Mouse (Mus musculus): ENCODE data around the gene Cacna2d4. TPM values are rescaled to one million over a fixed set of nuclear protein-coding genes. Genes with fewer than 3 reads are reported as not detected.

Gene Cacna2d4
- polyA plus RNA-seq, 1 experiment: 4.5 TPM

GRCm38 (mm10) chr6:119333831-119334230 is 97.5 kb downstream of the Cacna2d4 start:
- TF ChIP-seq POLR2A (IDR thresholded peaks at IDR 0.05; ENCODE audit: low read depth, low read length) (no peak), CTCF (IDR thresholded peaks at IDR 0.05; ENCODE audit: extremely low read depth, insufficient read depth, insufficient read length, insufficient replicate concordance) (no peak)
- DNase-seq (ENCODE audit: low read depth in 1 of 2, low spot score in 2 of 2): no peak
- WGBS: 78% methylated on average over 3 of the region's 3 CpGs
- H3K4me3 ChIP-seq (ENCODE audit: extremely low read depth, insufficient read depth, insufficient read length): no peak overlapping the region
- no peak overlapping the region for H3K27ac ChIP-seq (ENCODE audit: insufficient read depth, low read length)
- peaks cover 2% of the 10 kb centered on the region; the same call in 1 of the 2 replicates for H3K27me3 ChIP-seq (ENCODE audit: control insufficient read depth, insufficient read depth, low read length)
- peaks cover 17% of the 10 kb centered on the region; the same call in 1 of the 2 replicates for H3K4me1 ChIP-seq (ENCODE audit: control insufficient read depth, insufficient read depth, insufficient read length)
- H3K36me3 ChIP-seq (ENCODE audit: control insufficient read depth, insufficient read depth, low read length): no peaks in the 10 kb centered on the region

- 15% methylated on average over 7 of the region's 7 CpGs for WGBS
- Histone ChIP-seq H3K4me1 (ENCODE audit: control insufficient read depth, insufficient read depth, insufficient read length) (peaks cover 17% of the 10 kb centered on the region; the same call in 1 of the 2 replicates), H3K27me3 (ENCODE audit: control insufficient read depth, insufficient read depth, low read length) (no peaks in the 10 kb centered on the region), H3K36me3 (ENCODE audit: control insufficient read depth, insufficient read depth, low read length) (no peaks in the 10 kb centered on the region), H3K27ac (ENCODE audit: insufficient read depth, low read length) (peak overlapping the region; percentile 60), H3K4me3 (ENCODE audit: extremely low read depth, insufficient read depth, insufficient read length) (peak overlapping the region; percentile 41; the same call in 1 of the 2 replicates)
- TF ChIP-seq POLR2A (IDR thresholded peaks at IDR 0.05; ENCODE audit: low read depth, low read length) (peak; percentile 20; the same call in 1 of the 2 replicates), CTCF (IDR thresholded peaks at IDR 0.05; ENCODE audit: extremely low read depth, insufficient read depth, insufficient read length, insufficient replicate concordance) (no peak)
- peak in 1 of 2 experiments; percentile 27 for DNase-seq (ENCODE audit: low read depth in 1 of 2, low spot score in 2 of 2)
Observed at GRCm38 (mm10) chr6:119336124-119336523, 99.8 kb downstream of the Cacna2d4 start.

DNA sequence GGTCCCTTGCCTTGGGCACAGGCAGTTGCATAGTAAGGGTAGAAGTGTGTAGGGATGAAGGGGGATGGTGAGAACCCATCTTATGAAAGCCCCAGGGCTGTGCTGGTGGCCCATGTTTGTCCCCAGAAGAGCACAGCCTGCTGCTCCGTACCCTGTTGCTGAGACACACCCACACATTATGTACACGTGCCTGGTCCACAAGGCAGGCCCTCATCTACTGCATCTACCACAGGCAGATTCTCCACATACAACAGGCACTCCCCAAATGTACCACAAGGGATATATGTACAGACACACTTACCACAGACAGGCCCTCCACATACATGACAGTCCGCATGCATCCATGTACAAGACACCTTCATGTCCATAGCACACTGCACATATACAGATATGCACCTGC is 101.0 kb downstream of the Cacna2d4 start:
- H3K4me3 ChIP-seq (ENCODE audit: extremely low read depth, insufficient read depth, insufficient read length): no peak overlapping the region
- WGBS: 66% methylated on average over 3 of the region's 3 CpGs
- H3K36me3 ChIP-seq (ENCODE audit: control insufficient read depth, insufficient read depth, low read length): no peaks in the 10 kb centered on the region
- no peak for DNase-seq (ENCODE audit: low read depth in 1 of 2, low spot score in 2 of 2)
- no peak overlapping the region for H3K27ac ChIP-seq (ENCODE audit: insufficient read depth, low read length)
- TF ChIP-seq POLR2A (IDR thresholded peaks at IDR 0.05; ENCODE audit: low read depth, low read length): no peak
- no peak for TF ChIP-seq CTCF (IDR thresholded peaks at IDR 0.05; ENCODE audit: extremely low read depth, insufficient read depth, insufficient read length, insufficient replicate concordance)
- H3K27me3 ChIP-seq (ENCODE audit: control insufficient read depth, insufficient read depth, low read length): no peaks in the 10 kb centered on the region
- peaks cover 17% of the 10 kb centered on the region; the same call in 1 of the 2 replicates for H3K4me1 ChIP-seq (ENCODE audit: control insufficient read depth, insufficient read depth, insufficient read length)

DNA sequence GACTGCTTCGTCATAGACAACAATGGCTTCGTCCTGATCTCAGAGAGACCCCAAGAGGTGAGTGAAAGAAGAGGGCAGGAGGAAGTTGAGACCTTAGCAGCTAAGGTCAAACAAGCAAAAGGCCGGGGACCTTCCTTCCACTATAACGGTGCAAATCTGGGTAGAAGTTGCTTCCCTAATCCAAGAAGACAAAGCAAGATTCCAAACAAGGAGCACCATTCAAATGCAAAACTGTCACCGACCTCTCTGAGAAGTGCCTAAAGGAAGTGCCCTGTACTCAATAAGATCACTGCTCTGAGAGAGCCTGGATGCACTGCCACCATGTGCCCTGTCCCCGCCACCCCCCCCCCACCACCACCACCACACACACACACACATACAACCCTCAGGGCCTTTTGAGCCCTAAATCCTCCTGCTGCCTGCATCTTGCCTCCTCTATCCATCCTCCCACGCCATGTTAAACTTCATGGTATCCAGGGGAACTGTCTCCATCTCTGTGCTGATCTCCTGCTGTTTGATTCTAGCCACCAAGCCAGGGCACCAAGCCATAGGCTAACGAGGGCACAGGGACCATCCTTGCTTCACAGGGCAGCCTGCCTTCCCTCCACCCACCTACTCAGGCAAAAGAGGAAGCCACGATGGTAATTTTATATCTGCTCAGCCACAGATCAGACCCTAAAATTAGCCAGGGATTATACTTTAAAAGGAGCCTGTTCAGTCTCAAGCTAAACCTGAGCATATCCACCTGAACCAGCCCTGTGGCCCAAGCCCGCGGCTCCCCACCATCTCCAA is 102.0 kb downstream of the Cacna2d4 start:
- H3K4me3 ChIP-seq (ENCODE audit: extremely low read depth, insufficient read depth, insufficient read length): no peak overlapping the region
- H3K36me3 ChIP-seq (ENCODE audit: control insufficient read depth, insufficient read depth, low read length): no peaks in the 10 kb centered on the region
- DNase-seq (ENCODE audit: low read depth in 1 of 2, low spot score in 2 of 2): no peak
- no peaks in the 10 kb centered on the region for H3K27me3 ChIP-seq (ENCODE audit: control insufficient read depth, insufficient read depth, low read length)
- TF ChIP-seq CTCF (IDR thresholded peaks at IDR 0.05; ENCODE audit: extremely low read depth, insufficient read depth, insufficient read length, insufficient replicate concordance) (no peak), POLR2A (IDR thresholded peaks at IDR 0.05; ENCODE audit: low read depth, low read length) (no peak)
- H3K27ac ChIP-seq (ENCODE audit: insufficient read depth, low read length): no peak overlapping the region
- peaks cover 17% of the 10 kb centered on the region; the same call in 1 of the 2 replicates for H3K4me1 ChIP-seq (ENCODE audit: control insufficient read depth, insufficient read depth, insufficient read length)
- WGBS: 42% methylated on average over 11 of the region's 11 CpGs

GRCm38 (mm10) chr6:119341409-119341808 is 105.1 kb downstream of the Cacna2d4 start:
- Histone ChIP-seq H3K27me3 (ENCODE audit: control insufficient read depth, insufficient read depth, low read length) (no peaks in the 10 kb centered on the region), H3K4me1 (ENCODE audit: control insufficient read depth, insufficient read depth, insufficient read length) (peaks cover 14% of the 10 kb centered on the region; the same call in 1 of the 2 replicates), H3K27ac (ENCODE audit: insufficient read depth, low read length) (no peak overlapping the region), H3K4me3 (ENCODE audit: extremely low read depth, insufficient read depth, insufficient read length) (no peak overlapping the region), H3K36me3 (ENCODE audit: control insufficient read depth, insufficient read depth, low read length) (no peaks in the 10 kb centered on the region)
- DNase-seq (ENCODE audit: low read depth in 1 of 2, low spot score in 2 of 2): no peak
- no peak for TF ChIP-seq POLR2A (IDR thresholded peaks at IDR 0.05; ENCODE audit: low read depth, low read length)
- TF ChIP-seq CTCF (IDR thresholded peaks at IDR 0.05; ENCODE audit: extremely low read depth, insufficient read depth, insufficient read length, insufficient replicate concordance): no peak

DNA sequence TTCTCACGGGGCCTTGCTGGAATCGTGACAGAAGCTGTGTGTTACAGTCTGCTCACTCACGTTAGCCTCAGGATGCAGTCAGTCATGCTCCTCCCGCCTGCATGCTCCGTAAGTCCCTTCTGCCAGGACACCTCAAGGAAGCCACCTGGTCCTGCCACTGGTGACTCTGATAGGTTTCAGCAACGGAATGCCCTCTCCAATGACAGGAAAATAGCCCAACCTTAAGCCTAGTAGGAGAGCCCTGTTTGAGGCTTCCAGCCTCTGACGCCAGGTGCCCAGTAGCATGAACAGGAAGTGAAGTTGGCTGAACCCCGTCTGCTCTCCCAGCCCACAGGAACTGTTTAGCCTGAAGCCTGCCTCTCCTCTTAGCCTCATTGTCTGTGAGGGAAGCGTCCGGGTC is 109.9 kb downstream of the Cacna2d4 start:
- no peaks in the 10 kb centered on the region for H3K27me3 ChIP-seq (ENCODE audit: control insufficient read depth, insufficient read depth, low read length)
- H3K36me3 ChIP-seq (ENCODE audit: control insufficient read depth, insufficient read depth, low read length): no peaks in the 10 kb centered on the region
- peaks cover 5% of the 10 kb centered on the region; the same call in 1 of the 2 replicates for H3K4me1 ChIP-seq (ENCODE audit: control insufficient read depth, insufficient read depth, insufficient read length)
- H3K4me3 ChIP-seq (ENCODE audit: extremely low read depth, insufficient read depth, insufficient read length): peak overlapping the region; percentile 9; the same call in 1 of the 2 replicates
- no peak for DNase-seq (ENCODE audit: low read depth in 1 of 2, low spot score in 2 of 2)
- TF ChIP-seq POLR2A (IDR thresholded peaks at IDR 0.05; ENCODE audit: low read depth, low read length) (no peak), CTCF (IDR thresholded peaks at IDR 0.05; ENCODE audit: extremely low read depth, insufficient read depth, insufficient read length, insufficient replicate concordance) (no peak)
- 13% methylated on average over 10 of the region's 10 CpGs for WGBS
- H3K27ac ChIP-seq (ENCODE audit: insufficient read depth, low read length): no peak overlapping the region

- 89% methylated on average over 5 of the region's 5 CpGs for WGBS
- Histone ChIP-seq H3K27ac (ENCODE audit: insufficient read depth, low read length) (no peak overlapping the region), H3K4me3 (ENCODE audit: extremely low read depth, insufficient read depth, insufficient read length) (no peak overlapping the region), H3K36me3 (ENCODE audit: control insufficient read depth, insufficient read depth, low read length) (no peaks in the 10 kb centered on the region), H3K27me3 (ENCODE audit: control insufficient read depth, insufficient read depth, low read length) (no peaks in the 10 kb centered on the region), H3K4me1 (ENCODE audit: control insufficient read depth, insufficient read depth, insufficient read length) (peaks cover 5% of the 10 kb centered on the region; the same call in 1 of the 2 replicates)
- no peak for DNase-seq (ENCODE audit: low read depth in 1 of 2, low spot score in 2 of 2)
- TF ChIP-seq CTCF (IDR thresholded peaks at IDR 0.05; ENCODE audit: extremely low read depth, insufficient read depth, insufficient read length, insufficient replicate concordance) (no peak), POLR2A (IDR thresholded peaks at IDR 0.05; ENCODE audit: low read depth, low read length) (no peak)
Observed at GRCm38 (mm10) chr6:119347813-119348212, 111.5 kb downstream of the Cacna2d4 start.

All from spleen, adult 2 months (tissue).